Comparison of ENCODE assay signal across 8 mouse cellular contexts in the genomic region with DNA sequence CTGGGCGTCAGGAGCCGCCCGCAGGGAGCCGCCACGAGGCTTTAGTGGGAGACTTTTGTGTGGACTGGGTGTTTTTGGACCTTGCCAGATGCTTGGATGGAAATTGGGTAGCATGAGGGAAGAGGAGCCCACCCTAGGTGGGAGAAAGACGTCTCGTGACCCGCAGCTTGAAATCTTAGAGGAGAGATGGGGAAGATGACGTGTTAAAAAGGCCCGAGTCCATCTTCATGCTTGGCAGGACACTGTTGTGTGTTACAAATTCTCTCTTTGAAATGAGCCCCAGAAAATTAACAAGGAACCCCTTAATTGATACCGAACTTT. TPM values are rescaled to one million over a fixed set of nuclear protein-coding genes. Genes with fewer than 3 reads are reported as not detected.
DNase-seq lines count a peak whose midpoint lies in the region; ATAC-seq and TF ChIP-seq lines count a peak whose summit lies in the region.

No protein-coding gene starts in this region.

- H3K4me1 ChIP-seq in lung, embryonic 15.5 days, result peaks cover 19% of the 10 kb centered on the region
- H3K4me1 ChIP-seq in embryonic facial prominence, embryonic 15.5 days, result peaks cover 23% of the 10 kb centered on the region
- peaks cover 18% of the 10 kb centered on the region for H3K4me1 ChIP-seq in limb, embryonic 10.5 days
- 0 out of 2 replicates have a peak, but pooled peaks cover 5% of the 10 kb centered on the region for H3K4me1 ChIP-seq in olfactory bulb, adult 2 months (ENCODE audit: control insufficient read depth, insufficient read depth, low read length)

- no peak for DNase-seq in lung, postnatal 36 days
- no peak for DNase-seq in limb, embryonic 10.5 days (ENCODE audit: low spot score)
- no peak for DNase-seq in cerebellum, adult 8-10 months
- DNase-seq in testis, postnatal 14 days (ENCODE audit: low spot score), result no peak
- no peak for DNase-seq in retina, postnatal 1 day

- peak overlapping the region; percentile 95 for H3K9ac ChIP-seq in lung, embryonic 15.5 days
- peak overlapping the region; percentile 97 for H3K9ac ChIP-seq in embryonic facial prominence, embryonic 15.5 days

- WGBS in lung, embryonic 15.5 days, result 7% methylated on average over 11 of the region's 11 CpGs
- 5% methylated on average over 11 of the region's 11 CpGs for WGBS in embryonic facial prominence, embryonic 15.5 days
- WGBS in limb, embryonic 10.5 days, result 9% methylated on average over 11 of the region's 11 CpGs
- WGBS in olfactory bulb, adult 2 months, result 4% methylated on average over 11 of the region's 11 CpGs

- peak overlapping the region; percentile 82 for H3K4me2 ChIP-seq in lung, embryonic 15.5 days
- peak overlapping the region; percentile 81 for H3K4me2 ChIP-seq in embryonic facial prominence, embryonic 15.5 days (replicated peaks)

- peak overlapping the region; percentile 93 for H3K4me3 ChIP-seq in lung, embryonic 15.5 days
- peak overlapping the region; percentile 86 for H3K4me3 ChIP-seq in embryonic facial prominence, embryonic 15.5 days (replicated peaks)
- H3K4me3 ChIP-seq in limb, embryonic 10.5 days, result peak overlapping the region; percentile 87
- peak overlapping the region; percentile 83 for H3K4me3 ChIP-seq in olfactory bulb, adult 2 months (ENCODE audit: insufficient read depth, low read depth, low read length)

- H3K27me3 ChIP-seq in lung, embryonic 15.5 days, result no peaks in the 10 kb centered on the region
- no peaks in the 10 kb centered on the region for H3K27me3 ChIP-seq in embryonic facial prominence, embryonic 15.5 days
- no peaks in the 10 kb centered on the region for H3K27me3 ChIP-seq in limb, embryonic 10.5 days (ENCODE audit: low read depth, poor library complexity, severe bottlenecking)

- peaks cover 35% of the 10 kb centered on the region for H3K36me3 ChIP-seq in lung, embryonic 15.5 days
- H3K36me3 ChIP-seq in embryonic facial prominence, embryonic 15.5 days, result peaks cover 32% of the 10 kb centered on the region
- H3K36me3 ChIP-seq in limb, embryonic 10.5 days, result peaks cover 35% of the 10 kb centered on the region

- no peak for TF ChIP-seq POLR2A in olfactory bulb, adult 2 months (IDR thresholded peaks at IDR 0.05; ENCODE audit: insufficient read depth, low read depth, low read length)

- no peak for ATAC-seq in lung, embryonic 15.5 days (ENCODE audit: borderline replicate concordance, extremely low read depth, low FRiP score, low TSS enrichment)
- ATAC-seq in embryonic facial prominence, embryonic 15.5 days (ENCODE audit: insufficient number of reproducible peaks, low FRiP score, low TSS enrichment, low read depth), result no peak

- peak overlapping the region; percentile 98 for H3K27ac ChIP-seq in lung, embryonic 15.5 days
- peak overlapping the region; percentile 98 for H3K27ac ChIP-seq in embryonic facial prominence, embryonic 15.5 days (replicated peaks)
- H3K27ac ChIP-seq in limb, embryonic 10.5 days, result peak overlapping the region; percentile 99
- peak overlapping the region; percentile 88 for H3K27ac ChIP-seq in olfactory bulb, adult 2 months (ENCODE audit: insufficient read depth, low read depth, low read length)

- no peak for TF ChIP-seq CTCF in olfactory bulb, adult 2 months (IDR thresholded peaks at IDR 0.05; ENCODE audit: insufficient read depth, low read depth, low read length)

- no peaks in the 10 kb centered on the region for H3K9me3 ChIP-seq in lung, embryonic 15.5 days
- no peaks in the 10 kb centered on the region for H3K9me3 ChIP-seq in embryonic facial prominence, embryonic 15.5 days (replicated peaks)
- H3K9me3 ChIP-seq in limb, embryonic 10.5 days (replicated peaks), result no peaks in the 10 kb centered on the region

RNA-seq across cellular contexts. Expression of gene Slc9a8, which starts 0.6 kb away (rescaled TPM):
- polyA plus RNA-seq in lung, embryonic 15.5 days (2015; fragmentation: Nextera tagmentation; extraction: Ambion mirVana), result 20.3 and 21.4 TPM in 2 replicates
- 17.0 and 20.5 TPM in 2 replicates for polyA plus RNA-seq in embryonic facial prominence, embryonic 15.5 days (2015; fragmentation: Nextera tagmentation; extraction: Ambion mirVana)
- polyA plus RNA-seq in limb, embryonic 10.5 days (2016; fragmentation: Nextera tagmentation; extraction: Ambion mirVana), result 28.2 and 32.0 TPM in 2 replicates
- not detected in 2 replicates for polyA plus RNA-seq in olfactory bulb, adult 2 months (2012; ENCODE audit: insufficient read depth, insufficient read length, low replicate concordance, missing spikeins)

Comparison
In these comparisons a context has a peak if more than half of its experiments do, and no peak if none do; other contexts are left out.
1. RNA of gene Slc9a8, which starts 0.6 kb away (polyA plus RNA-seq): 28.2 to 32.0 TPM in limb, embryonic 10.5 days, 20.3 to 21.4 TPM in lung, embryonic 15.5 days and 17.0 to 20.5 TPM in embryonic facial prominence, embryonic 15.5 days; not detected in olfactory bulb, adult 2 months; every median in the first group is over 10 times any median in the second.
2. Peak in every context shown above with its lines, with median percentiles within 50 percentile points of each other: H3K27ac ChIP-seq and H3K4me3 ChIP-seq.